Mouse (Mus musculus) thymus, postnatal 14 days (tissue): ENCODE results near the gene St5.
A peak's percentile ranks its signal among the peaks of the same experiment; 100 is the strongest.

Experiments used
- DNase-seq: peaks from one replicate; pipeline ENCODE4 v3.0.0; 2021

The St5 gene

DNA sequence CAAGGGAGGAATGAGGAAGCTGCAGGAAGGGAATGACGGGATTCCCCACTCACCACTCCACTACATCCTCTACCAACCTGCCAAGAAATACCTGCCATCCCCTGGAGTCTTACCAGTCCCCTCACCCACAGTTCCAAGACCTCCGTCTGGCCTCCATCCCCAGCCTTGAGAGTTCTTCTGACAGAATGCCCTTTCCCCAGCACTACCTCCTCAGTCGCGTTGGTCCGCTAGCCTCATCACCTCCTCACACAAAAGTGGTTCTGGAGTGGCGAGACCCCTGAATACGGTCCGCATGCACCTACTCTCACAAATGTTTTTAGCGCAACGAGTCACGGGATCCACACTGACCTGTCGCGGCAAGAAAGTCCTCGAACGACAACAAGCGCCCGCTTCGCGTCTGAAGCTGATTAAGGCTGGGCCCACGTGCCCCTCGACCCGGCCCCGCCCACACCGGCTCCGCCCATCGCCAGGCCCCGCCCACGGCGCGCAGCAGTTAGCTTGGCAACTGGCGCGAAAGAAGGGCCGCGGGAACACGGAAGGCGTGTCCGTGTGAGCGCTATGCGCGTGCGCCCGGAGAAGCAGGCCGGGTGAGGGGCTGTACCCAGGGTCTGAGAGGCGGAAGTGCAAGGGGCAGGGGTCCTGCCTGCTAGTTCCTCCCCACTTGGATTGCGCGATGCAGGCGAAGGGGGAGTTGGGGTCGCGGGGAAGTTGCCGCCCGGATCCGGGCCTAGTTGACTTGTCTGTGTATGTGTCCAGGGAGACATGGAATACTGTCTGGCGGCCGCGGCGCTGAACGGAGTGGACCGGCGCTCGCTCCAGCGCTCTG lies at the start of gene St5, which contains the start of gene Akip1:
Gene St5 (minus strand): TSS at position 416 of the 826 bp plus-strand sequence.
Gene Akip1 (plus strand): TSS at position 501 of the 826 bp plus-strand sequence.
- DNase-seq: peak; percentile 99

DNA sequence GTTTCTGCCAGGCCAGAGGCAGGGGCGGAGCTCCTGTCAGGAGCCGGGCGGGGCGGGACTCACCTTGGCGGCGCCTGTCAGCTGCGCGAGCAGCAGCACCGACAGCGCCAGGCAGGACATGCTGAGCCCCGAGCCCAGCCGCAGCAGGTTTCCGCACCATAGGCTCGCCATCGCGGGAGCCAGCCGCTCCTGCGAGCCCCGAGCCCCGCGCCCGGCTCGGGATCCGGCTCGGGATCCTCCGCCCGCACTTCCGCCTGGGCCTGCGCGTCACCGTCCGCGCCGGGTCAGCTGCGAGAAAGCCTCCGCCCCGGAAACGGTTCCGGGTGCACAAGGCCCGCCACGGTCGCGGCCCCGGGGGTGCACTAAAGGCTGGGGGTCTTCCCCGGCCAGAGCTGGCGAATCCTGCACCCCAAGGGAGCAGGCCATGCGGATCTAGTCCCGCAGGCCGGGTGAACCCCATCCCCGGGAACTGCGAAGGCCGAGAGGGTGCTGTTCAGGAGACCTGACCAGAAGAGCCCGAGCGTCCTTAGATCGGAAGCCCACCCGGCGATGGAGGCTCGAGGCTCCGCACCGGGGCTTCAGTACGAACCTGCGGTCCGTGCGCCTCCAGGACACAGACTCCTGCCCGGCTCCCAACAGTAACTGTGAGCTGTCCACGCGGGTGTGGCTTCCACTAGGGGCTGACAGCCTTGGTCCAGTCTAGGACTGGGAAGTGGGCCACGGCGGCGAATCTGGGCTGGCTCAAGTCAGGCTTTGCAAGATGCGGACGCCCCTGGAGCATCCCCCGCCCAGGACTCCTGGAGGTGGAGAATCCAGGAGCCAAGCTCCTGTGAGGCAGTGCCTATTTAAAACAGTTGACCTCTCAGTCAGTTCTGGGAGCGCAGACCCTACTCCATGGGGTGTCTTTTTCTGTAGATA lies 48.9 kb upstream of the St5 start, which contains the start of gene Tmem9b:
Gene Tmem9b (minus strand): TSS at position 868 of the 918 bp plus-strand sequence.
- peak; percentile 87 for DNase-seq

DNA sequence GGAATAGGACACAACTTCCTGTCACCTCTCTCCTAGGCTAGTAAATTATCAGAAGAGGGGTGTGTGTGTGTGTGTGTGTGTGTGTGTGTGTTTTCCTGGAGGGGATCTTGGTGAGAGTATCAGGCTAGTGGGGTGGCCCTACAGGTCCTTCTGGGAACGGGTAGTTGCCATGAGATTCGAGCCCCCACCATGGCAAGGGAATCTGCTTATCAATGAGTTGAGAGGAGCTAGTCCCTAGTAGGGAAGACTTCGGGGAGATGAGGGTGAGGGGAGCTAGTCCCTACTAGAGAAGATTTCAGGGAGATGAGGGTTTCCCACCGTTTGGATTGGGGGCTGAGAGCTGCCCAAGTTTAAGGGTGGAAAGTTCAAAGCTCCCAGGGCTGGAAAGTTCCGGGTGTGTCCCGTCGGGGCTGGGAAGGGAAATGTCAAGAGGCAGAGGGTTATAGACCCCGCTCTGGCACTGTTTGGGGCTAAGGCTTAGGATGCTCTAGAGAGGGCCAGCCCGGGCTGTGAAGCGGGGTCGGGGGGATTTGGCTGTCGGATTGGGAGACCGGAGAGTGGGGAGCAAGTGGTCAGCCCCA lies 48.1 kb upstream of the St5 start:
- DNase-seq: no peak

GRCm38 (mm10) chr7:109747747-109748146 lies 44.3 kb upstream of the St5 start:
- DNase-seq: no peak

DNA sequence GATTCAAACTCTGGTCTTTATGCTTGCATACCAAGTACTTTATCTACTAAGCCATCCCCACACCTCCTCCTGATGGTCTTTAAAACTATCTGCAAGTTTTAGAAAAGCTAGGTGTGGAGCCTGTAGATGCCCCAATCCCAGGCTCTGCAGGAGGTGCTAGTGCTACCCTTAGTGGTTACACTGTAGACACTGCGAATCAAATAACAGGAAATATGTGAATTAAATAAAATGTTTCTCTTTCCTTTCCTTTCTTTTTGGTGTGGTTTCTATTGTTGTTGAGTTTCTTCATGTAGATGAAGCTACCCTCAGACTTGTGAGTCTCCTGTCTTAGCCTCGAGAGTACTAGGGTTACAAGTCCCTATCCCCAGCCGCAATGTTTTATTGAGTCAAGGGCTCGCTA lies 38.3 kb upstream of the St5 start:
- no peak for DNase-seq

DNA sequence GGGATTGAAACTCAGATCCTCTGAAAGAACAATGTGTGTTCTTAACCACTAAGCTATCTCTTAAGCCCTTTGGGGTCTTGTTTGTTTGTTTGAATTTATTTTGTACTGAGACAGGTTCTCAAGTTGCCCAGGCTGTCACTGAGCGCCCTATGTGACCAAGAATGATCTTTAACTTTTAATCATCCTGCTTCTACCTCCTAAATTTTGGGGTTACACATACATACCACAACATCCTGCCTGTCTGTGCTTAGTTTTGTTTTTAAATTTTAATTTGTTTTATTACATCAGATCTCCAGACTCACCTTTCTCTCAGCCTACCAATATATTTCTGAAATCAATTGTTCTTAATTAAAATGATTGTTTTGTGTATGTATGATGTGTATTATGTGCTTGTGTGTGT lies 37.7 kb upstream of the St5 start:
- no peak for DNase-seq

DNA sequence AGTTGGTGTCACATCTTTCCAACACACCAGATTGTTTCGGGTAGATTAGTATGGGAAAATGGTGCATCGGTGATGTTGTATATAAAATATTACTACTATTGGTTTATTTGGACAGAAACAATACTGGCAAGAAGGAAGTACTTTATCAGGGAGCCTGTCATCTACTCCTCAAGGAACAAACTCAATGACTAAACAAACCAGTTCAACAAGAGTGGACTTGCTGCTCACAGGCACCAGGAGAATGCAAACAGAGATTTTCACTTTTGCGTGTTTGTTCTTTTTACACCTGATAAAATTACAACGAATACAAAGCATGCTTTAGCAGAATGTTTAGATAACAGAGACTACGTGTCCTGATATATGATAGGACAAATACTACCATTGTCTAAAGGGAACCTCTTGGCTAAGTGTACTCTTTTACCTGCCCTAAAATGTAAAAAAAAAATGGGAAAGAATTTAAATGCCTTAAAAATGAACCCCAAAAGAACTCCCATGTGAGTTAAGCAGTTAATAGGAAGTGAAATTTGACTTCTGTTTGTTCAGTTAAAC lies 36.5 kb upstream of the St5 start:
- DNase-seq: no peak

GRCm38 (mm10) chr7:109734806-109735205 lies 31.4 kb upstream of the St5 start:
- no peak for DNase-seq

DNA sequence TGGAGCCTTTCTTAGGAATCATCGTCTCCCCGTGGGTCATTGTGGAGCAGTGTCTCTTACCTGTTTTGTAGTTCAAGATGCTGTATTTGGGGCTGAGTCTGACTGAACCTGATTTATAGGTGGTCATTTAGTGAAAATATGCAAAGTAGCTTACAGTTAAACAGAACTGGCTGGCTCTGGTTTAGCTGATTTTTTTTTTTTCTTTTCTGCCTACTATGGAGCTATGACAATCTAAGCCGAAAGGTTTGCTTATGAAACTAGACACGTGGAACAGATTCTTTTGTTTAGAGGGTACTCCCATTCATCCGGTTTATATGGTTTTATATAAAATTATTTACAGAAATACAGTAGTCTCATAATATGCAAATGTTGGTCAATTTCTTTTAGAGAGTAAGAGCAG lies 28.2 kb upstream of the St5 start, which contains the start of gene Ascl3:
Gene Ascl3 (minus strand): TSS at position 101 of the 400 bp plus-strand sequence.
- DNase-seq: no peak

GRCm38 (mm10) chr7:109723697-109724096 lies 20.3 kb upstream of the St5 start, which contains the start of gene BC051019:
BC051019 (minus strand) TSS chr7:109723850.
- DNase-seq: no peak

- no peak for DNase-seq
Observed at GRCm38 (mm10) chr7:109723114-109723513, 19.7 kb upstream of the St5 start.

- peak; percentile 29 for DNase-seq
Observed at GRCm38 (mm10) chr7:109722618-109723017, 19.2 kb upstream of the St5 start.

- DNase-seq: peak; percentile 29
Observed at GRCm38 (mm10) chr7:109719286-109719685, 15.9 kb upstream of the St5 start.

- DNase-seq: no peak
Observed at GRCm38 (mm10) chr7:109713434-109713982, 10.1 kb upstream of the St5 start.

- DNase-seq: no peak
Observed at GRCm38 (mm10) chr7:109712198-109712597, 8.8 kb upstream of the St5 start.

DNA sequence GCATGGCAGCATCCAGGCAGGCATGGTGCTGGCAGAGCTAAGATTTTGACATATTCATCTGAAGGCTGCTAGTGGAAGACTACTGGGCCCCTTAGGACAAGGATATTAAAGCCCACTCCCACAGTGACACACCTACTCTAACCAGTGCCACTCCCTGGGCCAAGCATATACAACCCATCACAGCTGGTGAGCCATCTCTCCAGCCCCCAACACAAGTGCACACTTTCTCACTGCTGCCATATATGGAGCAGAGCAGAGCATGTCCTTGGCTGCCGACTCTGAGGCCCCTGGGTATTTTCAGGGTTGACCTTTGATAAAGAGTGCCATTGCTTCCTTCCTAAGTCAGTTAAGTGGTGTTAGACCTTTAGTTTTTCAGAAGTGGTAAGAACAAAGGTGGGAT lies 6.7 kb upstream of the St5 start:
- DNase-seq: no peak

- no peak for DNase-seq
Observed at GRCm38 (mm10) chr7:109708961-109709382, 5.6 kb upstream of the St5 start.

DNA sequence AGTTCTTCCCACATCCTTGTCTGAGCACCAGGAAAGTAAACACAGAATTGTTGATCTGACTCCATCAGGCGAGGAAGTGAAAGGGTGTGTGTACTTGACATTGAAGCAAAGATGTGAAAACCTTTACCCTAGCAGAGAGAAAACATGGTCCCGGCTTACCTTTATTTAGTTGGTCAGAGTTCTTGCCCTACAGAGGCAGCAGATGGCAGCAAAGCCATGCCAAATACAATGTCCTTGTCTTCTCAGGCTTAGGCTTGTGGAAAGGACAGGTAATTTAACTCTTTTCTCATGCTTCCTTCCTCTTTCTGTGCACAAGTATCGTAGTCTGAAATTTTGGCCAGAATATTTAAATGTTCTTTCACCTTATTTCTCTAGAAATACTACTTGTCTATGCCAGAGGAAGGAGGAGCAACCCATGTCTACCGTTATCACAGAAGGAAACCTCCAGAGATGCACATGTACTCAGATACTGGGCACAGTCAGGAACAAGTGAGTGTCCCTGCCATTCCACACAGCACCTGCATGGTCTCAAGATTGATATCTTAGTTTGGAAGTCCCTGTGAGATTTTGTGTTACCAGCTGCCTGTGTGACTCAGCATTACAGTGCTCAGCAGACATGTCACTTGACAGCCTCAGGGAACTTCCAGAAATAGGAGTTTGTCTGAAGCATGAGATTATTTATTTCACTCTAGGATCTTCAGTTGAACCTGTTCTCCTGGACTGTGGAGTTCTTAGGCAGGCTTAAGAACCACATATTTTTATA lies 3.8 kb upstream of the St5 start:
- DNase-seq: peak; percentile 57

- DNase-seq: no peak
Observed at GRCm38 (mm10) chr7:109704461-109704860, 1.1 kb upstream of the St5 start.

DNA sequence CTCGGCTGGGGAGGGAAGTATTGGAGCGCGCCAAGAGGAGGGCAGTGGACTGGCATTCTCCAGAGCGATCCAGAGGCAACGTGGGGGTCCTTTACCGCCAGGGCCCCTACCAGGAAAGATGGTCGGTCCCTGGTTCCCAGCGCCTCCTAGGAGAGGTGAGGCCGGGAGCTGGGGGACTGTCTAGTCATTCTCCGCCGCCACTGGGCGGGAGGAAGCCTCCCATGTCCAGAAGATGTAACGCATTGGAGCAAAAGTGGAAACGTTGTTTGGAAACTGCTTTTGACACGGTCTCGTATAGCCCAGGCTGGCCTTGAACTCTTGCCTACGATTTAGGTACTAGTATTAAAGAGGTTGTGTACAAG lies 592 bp upstream of the St5 start:
- no peak for DNase-seq

- no peak for DNase-seq
Observed at GRCm38 (mm10) chr7:109702721-109703120, 684 bp downstream of the St5 start.

- DNase-seq: no peak
Observed at GRCm38 (mm10) chr7:109700213-109700612, 3.2 kb downstream of the St5 start.
